Mouse (Mus musculus) embryonic fibroblast, embryonic 13.5 days (primary cell): ENCODE results near the gene Vmn2r106. TPM values are rescaled to one million over a fixed set of nuclear protein-coding genes. Genes with fewer than 3 reads are reported as not detected.

ENCODE experiments used
- H3K27ac ChIP-seq: 2 replicates; pipeline ENCODE4 v1.5.1; 2012; ENCODE audit warnings: low read length, control low read depth, inconsistent platforms; ENCODE audit not compliant: insufficient read depth
- H3K4me1 ChIP-seq: 2 replicates; pipeline ENCODE4 v1.6.1; 2011; ENCODE audit warnings: low read length; ENCODE audit not compliant: control insufficient read depth, insufficient read depth
- H3K4me3 ChIP-seq: 2 replicates; pipeline ENCODE4 v1.5.1; 2011; ENCODE audit warnings: mild to moderate bottlenecking, control low read depth, low read length; ENCODE audit not compliant: insufficient read depth
- CTCF ChIP-seq: IDR thresholded peaks from 2 replicates; pipeline ENCODE4 v1.5.1; 2011; ENCODE audit warnings: mild to moderate bottlenecking, control low read depth, low read length, moderate library complexity, borderline replicate concordance; ENCODE audit not compliant: insufficient read depth
- POLR2A ChIP-seq: IDR thresholded peaks from 2 replicates; pipeline ENCODE4 v1.6.1; 2011; ENCODE audit warnings: low read depth, mild to moderate bottlenecking, control low read depth, low read length, moderate library complexity
- polyA plus RNA-seq: library from polyadenylated mRNA; stranded (reverse); fragments of >200 nt; gene quantifications from 2 replicates; pipeline ENCODE4 v1.2.4, GENCODE M21; 2011; ENCODE audit warnings: low read depth; ENCODE audit not compliant: missing spikeins, insufficient read length

The Vmn2r106 gene
- not detected in 2 replicates for polyA plus RNA-seq

DNA sequence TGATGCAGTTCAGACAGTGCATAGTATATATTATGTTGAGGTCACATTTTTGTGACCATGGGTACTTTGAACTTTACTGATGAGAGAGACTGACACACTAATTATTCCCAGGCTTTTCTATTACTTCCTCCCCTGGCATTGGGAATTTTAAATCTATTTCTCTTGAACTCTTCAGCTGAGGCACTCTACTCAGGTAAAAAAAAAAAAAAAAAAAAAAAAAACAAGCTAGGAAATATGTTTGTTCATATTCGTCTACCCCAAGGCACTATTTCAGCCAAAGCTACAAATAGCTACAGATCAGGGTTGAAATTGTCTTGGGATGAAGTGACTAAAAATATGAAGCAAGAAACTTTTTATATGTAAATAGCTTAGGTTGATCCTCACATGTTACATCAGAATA is at the start of gene Vmn2r106:
TSS of gene Vmn2r106 (minus strand) at position 101 of the 400 bp plus-strand sequence.
- Histone ChIP-seq H3K4me3 (no peak within 1 kb of the TSS), H3K27ac (no peak within 1 kb of the TSS), H3K4me1 (no peaks in the 10 kb centered on the region)
- TF ChIP-seq POLR2A (no peak), CTCF (no peak)

DNA sequence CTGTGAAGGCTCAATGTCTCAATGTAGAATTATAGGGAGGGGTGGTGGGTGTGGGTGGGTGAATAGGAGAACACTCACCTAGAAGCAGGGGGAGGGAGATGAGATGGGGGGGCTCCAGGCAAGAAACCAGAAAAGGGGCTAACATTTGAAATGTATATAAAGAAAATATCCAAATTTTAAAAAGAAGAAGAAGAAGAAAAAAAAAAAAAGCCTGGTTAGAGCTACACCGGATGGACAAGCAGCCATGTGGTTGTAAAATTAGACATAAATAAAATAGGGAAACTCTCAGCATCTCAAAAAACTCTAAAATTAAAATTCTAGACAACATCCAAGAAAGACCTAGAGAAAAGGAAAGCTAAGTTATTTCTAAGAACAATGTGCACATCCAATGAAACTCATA is 20.4 kb upstream of the Vmn2r106 start:
- TF ChIP-seq POLR2A: no peak
- TF ChIP-seq CTCF: no peak
- H3K4me1 ChIP-seq: no peaks in the 10 kb centered on the region

DNA sequence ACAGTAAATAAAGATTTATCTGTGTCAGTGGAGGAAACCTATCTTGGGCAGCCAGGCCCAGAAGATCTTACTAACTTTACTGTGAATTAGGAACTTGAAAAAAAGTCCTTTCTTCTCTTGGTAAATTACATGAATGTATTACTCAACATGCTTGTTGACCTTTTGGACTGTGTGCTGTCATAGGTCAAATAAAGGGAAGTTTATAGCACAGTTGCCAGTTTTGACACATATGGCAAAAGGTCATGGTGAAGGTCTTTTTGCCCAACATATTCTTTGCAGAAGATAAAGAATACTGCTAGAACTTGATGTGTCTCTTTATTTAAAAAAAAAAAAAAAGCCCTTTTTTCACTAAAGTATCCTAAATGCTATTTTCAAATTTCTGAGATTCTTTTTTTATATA is 1.6 kb upstream of the Vmn2r106 start:
- Histone ChIP-seq H3K4me3 (no peak overlapping the region), H3K27ac (no peak overlapping the region), H3K4me1 (no peaks in the 10 kb centered on the region)
- TF ChIP-seq CTCF (no peak), POLR2A (no peak)

More for the DNA sequence above, 20.4 kb upstream of the Vmn2r106 start:
- Histone ChIP-seq H3K4me3 (no peak overlapping the region), H3K27ac (no peak overlapping the region)

DNA sequence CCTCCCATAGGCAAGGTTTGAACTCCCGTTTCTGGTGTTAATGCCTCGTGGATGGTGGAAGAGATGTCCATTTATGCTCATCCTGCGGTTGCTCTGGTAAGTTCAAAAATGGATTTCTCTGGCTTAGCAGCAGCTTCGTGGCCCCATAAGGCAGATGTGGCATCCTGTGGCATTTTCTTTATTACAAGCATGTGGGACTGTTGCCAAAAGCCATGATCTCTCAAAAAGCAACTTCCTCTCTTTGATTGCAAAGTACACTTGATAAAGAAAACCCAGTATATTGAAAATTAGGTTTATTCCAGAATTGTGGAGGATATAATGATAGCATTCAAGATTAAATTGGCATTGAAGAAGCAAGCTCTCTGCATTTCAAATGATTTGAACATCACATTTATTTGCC is 29.8 kb downstream of the Vmn2r106 start:
- Histone ChIP-seq H3K4me3 (no peak overlapping the region), H3K27ac (no peak overlapping the region), H3K4me1 (no peaks in the 10 kb centered on the region)
- TF ChIP-seq CTCF: no peak
- TF ChIP-seq POLR2A: no peak

DNA sequence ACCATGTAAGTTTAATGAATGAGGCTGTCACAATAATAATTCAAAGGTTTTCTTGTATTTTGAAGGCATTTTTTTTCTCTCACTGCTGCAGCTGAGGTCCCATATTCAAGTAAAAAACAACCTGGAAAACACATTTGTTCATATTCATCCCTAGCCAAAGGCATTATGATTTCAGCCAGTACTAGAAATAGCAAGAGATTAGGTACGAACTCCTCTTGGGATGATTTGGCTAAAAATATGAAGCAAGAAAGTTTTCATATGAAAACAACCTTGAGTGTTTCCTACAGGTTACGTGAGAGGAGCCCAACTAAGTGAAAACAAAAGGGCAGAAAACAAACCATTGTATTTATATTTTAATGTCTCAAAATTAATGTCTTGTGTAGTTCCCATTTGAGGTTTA is 50.4 kb downstream of the Vmn2r106 start, which contains the start of gene Vmn2r105:
TSS of gene Vmn2r105 (minus strand) at position 101 of the 400 bp plus-strand sequence.
- H3K27ac ChIP-seq: no peak within 1 kb of the TSS
- no peaks in the 10 kb centered on the region for H3K4me1 ChIP-seq
- TF ChIP-seq CTCF (no peak), POLR2A (no peak)
- H3K4me3 ChIP-seq: no peak within 1 kb of the TSS

Other genes starting within 250 kb of the Vmn2r106 start
- not detected in 2 replicates for gene Vmn2r104, start 237.2 kb downstream of the Vmn2r106 start, polyA plus RNA-seq
- not detected in 2 replicates for gene Fpr-rs7, start 171.3 kb downstream of the Vmn2r106 start, polyA plus RNA-seq
- gene Fpr-rs6, start 102.5 kb downstream of the Vmn2r106 start, polyA plus RNA-seq: not detected in 2 replicates
- gene Vmn2r105, start 50.5 kb downstream of the Vmn2r106 start, polyA plus RNA-seq: not detected in 2 replicates
- gene Vmn2r107, start 59.7 kb upstream of the Vmn2r106 start, polyA plus RNA-seq: not detected in 2 replicates
- not detected in 2 replicates for gene Vmn1r224, start 128.6 kb upstream of the Vmn2r106 start, polyA plus RNA-seq
- not detected in 2 replicates for gene Vmn2r108, start 195.8 kb upstream of the Vmn2r106 start, polyA plus RNA-seq
- not detected in 2 replicates for gene Vmn1r225, start 212.6 kb upstream of the Vmn2r106 start, polyA plus RNA-seq